Mouse (Mus musculus) MEL-GATA-1-ER (cell line): ENCODE results near the gene St14.
"Not testable (repeated sequence)": the region's sequence is repeated elsewhere in the genome, so short reads cannot be mapped to it uniquely, and the experiment has no call there.

Source experiments
- DNase-seq: peaks from one replicate; pipeline ENCODE4 v3.0.0-alpha.2; 2012; ENCODE audit warnings: low read depth; ENCODE audit errors: extremely low read depth

Gene St14

DNA sequence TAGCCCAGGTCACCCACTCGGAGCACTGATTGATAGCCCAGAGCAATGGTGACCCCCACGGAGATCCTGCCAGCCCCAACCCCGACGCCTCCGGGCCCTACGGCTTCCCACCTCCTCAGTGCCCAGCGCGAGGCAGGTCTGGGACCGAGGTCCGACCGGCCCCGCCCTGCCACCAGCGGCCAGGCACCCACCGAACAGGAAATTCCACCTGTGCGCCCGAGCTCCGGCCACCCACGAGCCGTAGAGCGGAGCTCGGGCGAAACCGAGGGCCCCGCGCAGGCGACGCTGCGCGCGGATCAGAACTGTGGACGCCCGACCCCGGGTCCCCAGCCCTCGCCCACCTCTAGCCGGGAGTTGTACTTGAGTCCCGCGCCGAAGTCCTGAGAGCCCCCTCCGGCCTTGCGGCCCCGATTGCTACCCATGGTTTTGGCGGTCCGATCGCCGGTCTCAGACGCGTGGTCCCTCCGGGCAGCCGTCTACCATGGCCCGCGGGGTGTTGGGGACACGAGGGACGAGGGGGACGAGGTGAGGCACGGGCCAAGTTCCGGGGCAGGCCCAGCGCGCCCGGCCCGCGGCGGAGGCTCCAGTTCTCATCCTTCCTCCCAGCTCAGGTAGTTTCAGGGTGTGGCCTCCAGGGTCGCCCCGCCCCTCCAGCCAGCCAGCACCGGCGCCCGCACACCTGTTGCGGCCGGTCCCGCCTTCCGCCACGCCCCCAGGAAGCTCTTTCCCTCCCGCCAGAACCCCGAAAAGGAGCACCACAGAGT lies at the start of gene St14:
St14 (minus strand) TSS at position 649 of the 764 bp plus-strand sequence.
- DNase-seq: no peak

DNA sequence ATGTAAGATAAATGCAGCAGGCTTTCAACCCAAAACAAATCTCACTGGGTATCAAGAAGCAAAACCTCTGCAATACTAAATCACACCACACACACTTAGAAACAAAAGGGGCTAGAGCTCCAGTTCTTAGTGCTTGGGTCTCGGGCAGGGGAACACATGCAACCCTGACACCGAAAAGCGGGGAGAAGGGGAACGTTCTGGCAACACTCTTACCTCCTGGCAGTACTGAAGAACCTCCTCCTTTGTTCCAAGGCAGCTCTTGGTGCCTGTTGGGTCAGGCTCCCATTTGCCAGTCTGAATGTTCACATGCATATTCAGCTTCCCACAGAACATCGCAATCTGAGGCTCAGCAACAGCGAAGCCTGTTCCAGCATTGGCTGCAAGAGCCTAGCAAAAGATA lies 46.0 kb upstream of the St14 start:
- no peak for DNase-seq

DNA sequence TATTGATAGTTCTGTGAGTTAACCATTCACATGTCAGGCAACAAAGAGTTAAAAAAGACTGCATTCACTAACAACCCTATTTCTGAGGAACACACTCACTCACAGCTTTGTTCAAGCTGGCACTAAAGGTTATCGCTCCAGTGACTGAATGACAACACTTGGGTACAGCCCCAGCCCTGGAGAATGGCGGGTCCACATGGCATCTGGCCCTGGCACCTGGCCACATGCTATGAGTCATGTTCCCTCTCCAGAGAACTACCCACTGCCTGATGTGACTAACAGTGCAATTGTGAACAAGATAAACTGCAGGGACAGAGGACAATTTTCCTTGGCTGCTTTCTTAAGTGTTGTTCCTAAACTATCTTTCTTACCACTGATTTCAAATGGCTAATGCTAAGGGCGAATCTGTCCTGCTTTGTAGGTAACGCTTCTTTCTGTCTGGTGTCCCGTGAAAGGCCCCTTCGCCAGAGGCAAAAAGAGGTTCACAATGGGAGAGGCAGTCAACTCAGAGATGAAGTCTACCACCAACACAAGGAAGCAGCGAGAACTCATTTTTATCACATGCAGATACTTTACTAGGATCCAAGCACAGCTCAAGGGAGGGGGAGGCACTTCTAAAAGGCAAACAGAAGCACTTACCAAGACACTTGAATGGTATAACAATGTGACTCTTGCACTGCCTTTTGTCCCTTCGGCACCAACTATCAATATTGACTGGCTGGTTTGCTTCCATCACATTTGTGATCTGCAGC lies 44.9 kb upstream of the St14 start:
- peak; percentile 56 for DNase-seq

- no peak for DNase-seq
Measured at GRCm38 (mm10) chr9:31175978-31176377, 44.3 kb upstream of the St14 start.

DNA sequence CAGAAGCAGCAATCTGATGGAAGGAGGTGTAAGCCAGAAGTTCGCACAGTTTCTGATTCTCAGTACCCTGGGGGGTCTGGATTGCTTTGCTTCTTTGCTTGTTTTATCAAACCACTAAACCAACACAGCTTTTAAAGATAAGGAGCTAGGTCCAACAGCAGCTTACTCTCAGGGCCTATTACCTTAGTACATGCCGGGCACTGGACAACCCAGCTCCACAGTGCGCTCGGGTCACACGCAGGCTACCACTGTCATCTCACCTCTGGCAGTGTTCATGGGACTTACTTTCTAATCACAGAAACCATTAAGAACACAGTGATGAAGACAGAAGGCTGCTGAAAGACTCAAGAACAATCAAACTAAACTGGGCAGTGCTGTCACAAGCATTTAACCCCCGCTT lies 43.7 kb upstream of the St14 start:
- no peak for DNase-seq

DNA sequence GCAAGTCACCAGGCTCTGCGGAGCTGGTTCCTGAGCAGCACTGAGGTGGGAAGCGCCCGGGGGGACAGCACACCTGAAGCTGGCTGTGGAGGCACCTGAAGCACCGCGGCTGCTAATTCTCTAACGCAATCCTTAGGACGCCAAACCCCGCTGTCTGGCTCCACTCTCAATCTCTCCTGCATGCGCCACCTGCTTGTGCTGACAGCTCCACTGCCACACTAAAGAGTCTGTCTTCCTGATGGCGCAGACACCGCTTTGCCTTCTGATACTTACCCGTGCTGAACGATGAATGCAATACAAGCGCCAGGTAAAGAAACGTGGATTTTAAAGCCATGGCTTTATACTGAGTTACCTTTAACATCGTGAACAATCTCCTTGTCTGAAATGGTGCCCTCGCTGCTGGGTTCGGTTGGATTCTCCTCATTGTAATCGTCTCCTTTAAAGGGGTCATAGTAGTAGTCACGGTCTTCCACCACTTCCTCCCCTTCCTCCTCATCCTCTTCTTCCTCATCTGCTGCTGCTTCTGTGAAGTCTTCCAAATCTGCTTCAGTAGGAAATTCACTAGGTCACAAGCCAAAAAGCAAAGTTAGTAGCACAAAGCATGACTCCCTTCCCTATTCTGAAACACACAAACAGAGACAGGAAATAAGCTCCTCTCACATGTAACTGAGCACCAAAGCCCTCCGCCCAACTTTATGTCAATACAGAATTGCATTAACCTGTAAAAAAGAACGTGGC lies 36.9 kb upstream of the St14 start:
- DNase-seq: no peak

DNA sequence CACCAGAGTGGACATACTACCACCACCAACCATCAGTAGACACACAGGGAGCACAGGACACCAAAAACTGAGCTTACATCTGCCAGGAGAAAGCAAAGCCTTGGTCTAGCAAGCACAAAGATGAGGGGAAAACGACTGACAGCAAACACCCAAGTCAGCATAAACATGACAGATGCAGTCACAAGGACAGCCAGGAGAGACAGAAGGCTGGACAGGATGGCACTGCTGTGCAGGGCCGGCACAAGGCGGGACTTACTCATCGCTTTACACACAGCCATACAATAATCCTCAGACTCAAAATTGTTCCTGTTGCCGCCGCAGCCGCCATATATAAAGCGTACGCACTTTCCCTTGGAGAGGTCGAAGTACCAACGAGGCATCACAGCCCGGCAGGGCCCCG lies 35.7 kb upstream of the St14 start:
- DNase-seq: no peak

- DNase-seq: not testable (repeated sequence)
Measured at GRCm38 (mm10) chr9:31165505-31165904, 33.9 kb upstream of the St14 start.

DNA sequence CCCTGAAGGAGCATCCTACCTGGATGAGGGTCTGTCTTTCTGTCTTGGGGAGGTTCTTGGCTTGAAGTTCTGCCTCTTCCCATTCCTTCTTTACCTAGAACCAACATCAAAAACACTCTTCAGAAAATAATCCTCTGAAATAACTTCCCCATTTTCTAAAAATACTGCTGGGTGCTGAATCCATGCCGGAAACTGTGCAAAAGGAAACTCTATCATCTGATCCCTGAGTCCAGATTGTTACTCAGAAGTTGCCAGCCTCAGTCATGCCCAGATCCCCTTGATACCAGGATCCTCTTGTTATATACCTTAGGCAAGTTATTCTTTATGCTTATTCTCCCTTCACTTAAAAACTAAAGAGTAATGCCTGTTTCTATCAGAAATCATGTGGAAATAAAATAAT lies 31.7 kb upstream of the St14 start:
- DNase-seq: peak; percentile 41

GRCm38 (mm10) chr9:31162911-31163310 lies 31.3 kb upstream of the St14 start:
- peak; percentile 23 for DNase-seq

GRCm38 (mm10) chr9:31159910-31160309 lies 28.3 kb upstream of the St14 start:
- peak; percentile 43 for DNase-seq

- DNase-seq: no peak
Measured at GRCm38 (mm10) chr9:31156594-31156993, 24.9 kb upstream of the St14 start.

DNA sequence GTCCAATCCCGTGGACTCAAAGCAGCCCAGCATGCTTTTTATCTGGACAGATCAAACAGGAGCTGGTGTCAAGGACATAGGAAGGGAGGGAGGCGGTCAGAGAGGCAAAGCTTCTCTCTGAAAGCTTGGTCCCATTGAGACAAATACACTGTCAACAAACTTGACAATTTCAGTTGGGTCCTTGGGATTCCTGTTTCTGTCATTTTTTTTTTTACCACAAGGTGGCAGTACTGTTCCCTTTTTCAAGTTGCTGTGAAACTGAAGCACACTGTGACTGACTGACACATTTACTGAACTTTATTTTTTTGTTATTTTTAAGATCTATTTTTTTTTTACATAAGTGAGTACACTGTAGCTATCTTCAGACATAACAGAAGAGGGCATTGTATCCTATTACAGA lies 19.4 kb upstream of the St14 start:
- peak; percentile 35 for DNase-seq

DNA sequence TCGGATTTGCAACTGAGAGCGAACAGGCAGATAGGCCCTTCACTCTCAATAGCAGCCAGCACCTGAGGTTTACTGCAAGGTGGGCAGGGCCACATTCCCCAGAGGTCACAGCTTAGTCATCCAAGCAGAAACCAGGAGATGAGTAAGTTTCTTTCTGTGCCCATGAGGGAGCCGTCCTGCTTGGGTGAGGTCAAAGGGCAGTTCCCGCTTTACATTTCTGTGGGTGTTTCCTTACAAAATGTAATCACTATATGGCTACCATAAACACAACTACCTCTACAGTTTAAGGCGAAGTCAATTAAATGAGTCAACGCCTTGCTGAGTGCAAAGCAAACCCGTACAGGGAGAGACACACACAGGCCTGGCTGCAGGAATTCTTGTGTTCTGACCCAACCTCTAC lies 16.5 kb upstream of the St14 start:
- DNase-seq: no peak

- DNase-seq: peak; percentile 50
Measured at GRCm38 (mm10) chr9:31145272-31145925, 13.7 kb upstream of the St14 start.

- DNase-seq: no peak
Measured at GRCm38 (mm10) chr9:31142924-31143323, 11.3 kb upstream of the St14 start.

DNA sequence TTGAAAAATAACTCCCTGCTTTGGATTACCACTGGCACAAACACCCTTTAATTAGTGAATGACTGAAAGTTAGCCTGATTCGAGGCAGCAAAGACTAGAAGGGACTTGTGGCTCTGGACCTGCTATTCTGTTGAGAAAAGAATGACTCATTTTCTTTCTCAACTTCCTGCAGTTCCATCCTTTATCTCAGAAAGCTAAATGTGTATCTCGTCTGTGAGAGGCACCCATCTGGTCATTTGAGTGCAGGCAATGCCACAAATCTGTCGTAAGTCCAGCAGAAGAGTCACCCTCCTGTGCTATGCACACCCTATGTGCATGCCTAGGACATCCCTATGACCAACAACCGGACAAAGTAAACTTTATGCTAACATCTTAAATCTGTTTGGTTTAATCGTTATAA lies 1.5 kb upstream of the St14 start:
- no peak for DNase-seq

DNA sequence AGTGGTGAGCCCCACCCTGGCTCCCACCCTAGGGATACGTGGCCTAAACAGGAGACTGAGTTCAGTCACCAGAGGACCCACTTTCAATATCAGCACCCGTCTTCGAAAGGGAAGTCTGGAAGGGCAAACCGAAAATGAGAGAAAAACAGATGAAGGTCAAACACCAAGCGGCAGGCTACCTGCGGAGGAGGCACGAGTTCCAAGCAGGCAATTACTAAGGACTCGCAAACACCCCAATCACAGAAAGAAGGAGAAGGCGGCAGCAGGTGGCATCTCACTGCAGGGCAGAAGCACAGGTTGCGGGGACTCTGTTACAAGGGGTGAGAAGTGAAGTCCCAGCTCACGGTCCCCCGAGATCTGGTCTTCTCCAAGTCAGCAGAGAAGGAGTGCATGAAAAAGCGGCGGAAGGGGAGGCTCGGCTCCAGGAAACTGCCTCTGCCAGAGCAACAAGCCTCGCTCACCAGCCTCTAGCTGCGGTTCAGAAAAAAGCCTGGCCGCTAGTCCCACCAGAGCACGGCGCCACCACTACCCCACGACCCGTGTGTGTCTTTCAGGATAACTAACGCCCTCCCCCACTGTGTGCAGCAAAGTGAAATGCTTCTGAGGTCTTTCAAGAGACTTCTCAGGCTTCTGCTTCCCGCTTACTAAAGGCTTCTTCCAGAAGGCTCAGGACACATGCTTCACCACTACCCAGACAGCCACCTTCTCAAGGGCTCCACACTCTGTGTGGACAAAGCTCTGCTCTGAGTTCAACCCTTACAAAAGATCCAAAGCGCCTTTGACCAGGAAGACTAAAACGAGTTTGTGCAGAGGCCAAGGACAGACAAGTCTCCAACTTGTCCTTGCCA lies 1.1 kb downstream of the St14 start:
- no peak for DNase-seq

- peak; percentile 56 for DNase-seq
Measured at GRCm38 (mm10) chr9:31129956-31130355, 1.7 kb downstream of the St14 start.

DNA sequence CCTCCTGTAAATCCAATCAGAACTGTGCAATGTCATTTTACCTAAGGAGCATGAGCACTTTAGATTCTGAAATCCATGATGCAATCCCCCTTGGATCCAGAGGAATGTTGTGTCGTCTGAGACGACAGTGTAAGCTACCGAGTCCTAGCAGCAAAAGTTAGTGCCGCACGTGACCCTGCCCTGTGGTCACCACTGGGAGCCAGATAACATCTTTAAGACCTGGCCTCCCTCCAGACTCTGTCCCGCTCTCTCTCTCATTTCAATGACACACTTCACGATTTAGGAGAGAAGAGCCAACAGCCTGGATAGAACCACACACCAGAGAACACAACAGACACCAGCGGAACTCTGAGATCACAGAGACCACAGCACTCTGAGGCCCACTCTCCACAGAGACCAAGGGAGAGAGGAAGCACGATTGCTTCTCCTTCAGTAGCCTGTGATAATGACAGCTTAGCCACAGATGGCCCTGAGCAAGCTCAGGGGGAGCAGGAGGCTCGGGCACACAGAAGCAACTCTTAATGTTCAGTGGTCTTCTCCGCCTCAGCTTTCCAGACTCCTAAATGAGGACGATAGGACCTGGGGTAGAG lies 3.7 kb downstream of the St14 start:
- DNase-seq: no peak
